Mouse (Mus musculus): ENCODE measurements around the gene Hivep3. TPM values are rescaled to one million over a fixed set of nuclear protein-coding genes. Genes with fewer than 3 reads are reported as not detected.

The Hivep3 gene
- total RNA-seq, 2 experiments from 2014 or later: 10.6 to 12.0 TPM

DNA sequence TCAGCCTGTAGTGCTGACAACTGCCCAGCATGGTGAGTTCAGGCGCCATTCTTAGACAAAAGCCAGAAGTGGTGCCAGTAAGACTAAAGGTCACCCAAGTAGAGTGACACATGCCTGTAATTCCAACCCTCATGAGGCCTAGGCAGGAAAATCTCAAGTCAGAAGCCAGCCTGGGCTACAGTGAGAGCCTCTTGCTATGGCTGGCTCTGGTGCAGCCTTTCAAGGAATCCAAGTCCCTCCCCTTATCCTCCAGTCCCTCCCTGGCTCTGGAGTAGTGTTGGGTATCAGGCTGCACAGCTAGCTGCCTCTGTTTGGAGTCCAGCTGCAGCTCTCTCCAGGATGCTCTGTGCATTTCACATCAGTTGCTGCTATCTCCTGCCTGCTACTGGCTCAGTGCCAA lies 408.2 kb downstream of the Hivep3 start:
- DNase-seq (ENCODE audit: low spot score in 2 of 2): no peak

DNA sequence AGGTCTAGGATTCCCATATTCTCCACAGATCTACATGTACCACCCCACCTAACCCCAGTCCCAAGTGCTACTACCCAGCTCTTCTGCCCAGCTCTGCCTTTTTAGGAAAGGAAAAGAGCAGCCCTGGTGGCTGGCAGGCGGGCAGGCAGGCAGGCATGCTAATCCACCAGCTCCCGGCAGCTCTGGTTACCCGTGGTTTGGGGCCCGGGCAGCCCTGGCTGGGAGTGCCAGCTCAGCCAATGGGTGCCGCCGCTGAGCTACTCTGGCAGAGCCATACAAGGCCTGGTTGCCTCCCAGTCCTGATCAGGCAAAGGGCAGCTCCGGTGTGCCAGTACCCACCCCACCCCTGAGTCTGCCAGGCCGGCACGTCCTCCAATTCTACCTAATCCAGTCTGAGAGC lies 409.3 kb downstream of the Hivep3 start:
- no peak for DNase-seq (ENCODE audit: low spot score in 2 of 2)

DNA sequence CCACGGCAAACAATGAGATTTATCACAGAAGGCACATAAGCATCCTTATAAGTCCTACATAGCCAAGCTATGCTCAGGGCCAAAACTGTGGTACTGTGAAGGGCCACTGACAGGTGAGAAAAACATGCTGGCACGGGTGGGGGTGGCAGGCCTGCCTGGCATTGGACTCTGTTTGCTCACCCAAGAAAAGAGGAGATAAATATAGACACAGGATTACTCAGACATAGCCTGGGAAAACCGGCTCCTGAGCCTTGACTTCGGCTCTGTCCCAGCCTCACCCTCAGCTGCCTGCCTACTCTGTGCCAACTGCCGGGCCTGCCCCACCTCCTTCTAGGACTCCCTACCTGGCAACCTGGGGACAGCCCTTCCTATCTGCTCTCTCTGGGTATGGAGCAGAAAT lies 410.8 kb downstream of the Hivep3 start:
- no peak for DNase-seq (ENCODE audit: low spot score in 2 of 2)

- DNase-seq (ENCODE audit: low spot score in 2 of 2): no peak
These were observed 412.3 kb downstream of the Hivep3 start for GRCm38 (mm10) chr4:120145931-120146330.

GRCm38 (mm10) chr4:120148291-120149141 lies 414.9 kb downstream of the Hivep3 start:
- peak; percentile 66 to 68 for DNase-seq (ENCODE audit: low spot score in 2 of 2)

DNA sequence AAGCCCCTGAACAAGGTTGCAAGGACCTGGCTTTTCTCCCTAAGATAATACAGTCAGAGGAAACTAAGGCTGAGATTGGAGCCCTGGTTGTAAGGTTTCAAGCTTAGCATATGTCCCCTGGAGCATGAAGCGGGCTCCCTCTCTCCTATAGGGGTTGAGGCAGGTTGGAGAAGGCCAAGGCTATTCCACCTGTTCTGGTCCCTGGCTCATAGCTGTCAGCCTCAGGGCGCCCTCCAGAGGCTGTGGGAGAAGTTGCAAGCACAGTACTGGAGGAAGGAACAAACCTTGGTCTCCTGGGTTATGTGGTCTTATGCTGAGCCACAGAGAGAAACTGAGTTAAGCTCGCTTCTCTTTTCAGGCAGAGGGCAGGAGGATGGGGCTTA lies 415.5 kb downstream of the Hivep3 start:
- DNase-seq (ENCODE audit: low spot score in 2 of 2): no peak

DNA sequence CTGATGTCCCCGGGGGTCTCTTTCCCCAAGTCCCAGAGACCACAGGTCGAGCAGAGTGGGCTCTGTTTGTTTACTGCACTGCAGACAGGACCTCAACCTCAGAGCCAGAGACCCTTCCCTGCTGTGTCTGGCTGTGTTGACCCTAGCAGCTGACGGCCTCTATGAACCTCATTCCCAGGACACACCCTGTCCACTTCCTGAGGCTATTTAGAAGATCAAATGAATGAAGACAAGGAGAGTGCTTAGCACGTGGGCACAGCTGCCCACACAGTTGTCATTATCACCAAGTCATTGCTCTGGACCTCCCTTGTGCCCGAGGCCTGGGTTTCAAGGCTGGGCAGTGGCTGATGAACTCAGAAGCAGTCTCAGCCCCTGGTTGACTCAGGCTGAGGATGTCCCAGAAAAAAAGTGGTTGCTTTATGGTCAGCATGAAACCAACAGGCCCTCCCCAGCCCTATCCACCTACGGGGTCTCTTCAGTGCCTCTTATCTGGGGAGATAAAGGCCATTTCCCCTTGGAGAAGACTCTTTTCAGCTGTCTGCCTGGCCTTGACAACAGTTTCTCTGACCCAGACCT lies 416.8 kb downstream of the Hivep3 start:
- no peak for DNase-seq (ENCODE audit: low spot score in 2 of 2)

DNA sequence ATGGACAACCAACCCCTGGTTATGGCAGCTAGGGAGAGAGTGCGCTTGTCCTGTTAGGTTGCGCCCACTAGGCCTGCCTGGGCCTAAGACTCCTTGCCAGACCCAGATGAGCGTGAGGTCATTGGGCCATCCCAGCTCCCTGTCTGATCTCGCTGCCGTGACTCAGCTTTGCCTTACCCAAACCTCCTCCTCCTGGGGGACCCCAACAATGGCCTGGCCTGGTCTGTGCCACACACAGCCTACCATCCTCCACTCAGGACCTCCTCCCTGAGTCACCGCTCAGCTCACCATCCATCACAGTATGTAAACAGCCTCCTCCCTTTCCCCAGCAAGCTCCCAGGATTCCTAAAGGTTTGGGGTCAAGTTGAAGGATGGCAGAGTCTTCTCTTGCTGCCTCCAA lies 418.3 kb downstream of the Hivep3 start:
- DNase-seq (ENCODE audit: low spot score in 2 of 2): no peak

DNA sequence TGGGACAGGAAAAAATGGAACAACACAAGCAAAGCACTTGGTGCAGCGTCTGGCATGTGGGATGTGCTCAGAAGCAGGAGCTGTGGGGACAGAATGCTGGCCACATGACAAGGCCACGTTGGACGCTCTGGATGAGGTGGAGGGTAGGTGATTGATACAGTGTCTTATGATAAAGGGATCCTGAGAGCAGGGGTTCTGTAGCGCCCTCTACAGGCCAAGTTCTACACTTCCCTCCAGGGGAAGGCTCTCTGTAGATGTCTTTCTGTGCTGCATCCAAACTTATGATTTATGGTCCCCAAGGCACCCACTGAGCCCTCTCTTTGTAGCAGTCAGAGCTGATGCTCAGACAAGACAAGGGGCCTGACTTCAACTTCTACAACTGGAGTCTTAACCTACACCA lies 419.1 kb downstream of the Hivep3 start:
- DNase-seq (ENCODE audit: low spot score in 2 of 2): no peak

- DNase-seq (ENCODE audit: low spot score in 2 of 2): no peak
These were observed 420.2 kb downstream of the Hivep3 start for GRCm38 (mm10) chr4:120153736-120154135.

GRCm38 (mm10) chr4:120158714-120159310 lies 425.2 kb downstream of the Hivep3 start:
- no peak for DNase-seq (ENCODE audit: low spot score in 2 of 2)

- peak; percentile 40 to 68 for DNase-seq (ENCODE audit: low spot score in 2 of 2)
These were observed 427.8 kb downstream of the Hivep3 start, which contains the start of gene Edn2 for GRCm38 (mm10) chr4:120161166-120161949. Edn2 (plus strand) TSS chr4:120161206.

GRCm38 (mm10) chr4:120162586-120162985 lies 429.0 kb downstream of the Hivep3 start:
- DNase-seq (ENCODE audit: low spot score in 2 of 2): no peak

GRCm38 (mm10) chr4:120163242-120163641 lies 429.7 kb downstream of the Hivep3 start:
- no peak for DNase-seq (ENCODE audit: low spot score in 2 of 2)

DNA sequence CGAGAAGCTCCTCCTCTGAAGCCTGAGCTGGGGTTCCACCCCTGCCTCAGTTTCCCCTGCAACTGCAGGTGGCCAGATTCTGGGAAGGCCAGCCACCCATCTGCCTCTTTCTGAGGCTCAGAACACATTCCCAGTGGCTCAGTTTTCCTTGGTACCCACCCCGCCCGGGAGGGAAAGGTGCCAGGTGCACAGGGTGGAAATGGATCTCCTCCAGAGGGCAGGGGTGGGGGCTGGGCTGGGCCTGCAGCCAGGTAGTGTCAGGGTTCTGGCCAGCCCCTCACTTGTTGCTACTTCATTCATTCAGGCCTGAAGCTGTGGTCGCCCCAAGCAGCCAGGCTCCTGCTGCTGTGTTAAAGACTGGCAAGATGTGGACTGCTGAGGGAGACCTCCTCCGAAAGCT lies 430.7 kb downstream of the Hivep3 start:
- DNase-seq (ENCODE audit: low spot score in 2 of 2): no peak

DNA sequence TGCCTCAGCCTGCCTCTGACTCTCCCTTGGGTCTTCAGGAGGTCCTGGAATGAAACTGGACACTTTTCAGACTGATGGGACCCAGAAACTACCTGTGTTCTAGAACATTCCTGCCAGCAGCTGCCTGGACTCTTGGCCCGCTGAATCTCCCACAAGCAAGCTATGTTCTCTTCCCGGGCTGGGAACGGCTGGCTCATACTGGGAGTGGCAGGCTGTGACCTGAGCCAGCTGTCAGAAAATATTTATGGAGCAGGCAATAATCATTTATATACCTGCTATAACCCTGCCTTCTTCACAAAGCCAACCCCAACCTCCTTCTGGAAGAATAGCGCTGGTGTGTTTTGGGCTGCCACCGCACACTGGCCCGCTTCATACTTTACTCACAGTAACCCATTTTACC lies 434.2 kb downstream of the Hivep3 start:
- no peak for DNase-seq (ENCODE audit: low spot score in 2 of 2)

DNA sequence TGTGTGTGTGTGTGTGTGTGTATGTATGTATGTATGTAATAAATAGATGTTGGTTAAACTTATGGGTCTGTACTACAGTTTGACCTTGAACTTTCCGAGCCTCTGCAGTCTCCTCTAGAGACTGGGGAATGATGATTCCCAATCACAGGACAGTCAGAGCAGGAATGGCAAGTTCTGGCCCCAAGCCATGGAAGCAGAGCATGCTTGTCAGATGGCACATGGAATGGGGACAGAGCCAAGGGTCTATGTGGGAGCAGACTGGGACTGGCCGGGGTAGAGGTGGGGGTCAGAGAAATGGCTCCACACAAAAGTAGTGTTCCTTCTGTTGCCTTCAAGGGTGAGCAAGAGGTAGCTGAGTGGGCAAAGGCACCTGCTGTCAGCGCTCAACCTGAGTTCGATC lies 434.8 kb downstream of the Hivep3 start:
- DNase-seq (ENCODE audit: low spot score in 2 of 2): no peak

DNA sequence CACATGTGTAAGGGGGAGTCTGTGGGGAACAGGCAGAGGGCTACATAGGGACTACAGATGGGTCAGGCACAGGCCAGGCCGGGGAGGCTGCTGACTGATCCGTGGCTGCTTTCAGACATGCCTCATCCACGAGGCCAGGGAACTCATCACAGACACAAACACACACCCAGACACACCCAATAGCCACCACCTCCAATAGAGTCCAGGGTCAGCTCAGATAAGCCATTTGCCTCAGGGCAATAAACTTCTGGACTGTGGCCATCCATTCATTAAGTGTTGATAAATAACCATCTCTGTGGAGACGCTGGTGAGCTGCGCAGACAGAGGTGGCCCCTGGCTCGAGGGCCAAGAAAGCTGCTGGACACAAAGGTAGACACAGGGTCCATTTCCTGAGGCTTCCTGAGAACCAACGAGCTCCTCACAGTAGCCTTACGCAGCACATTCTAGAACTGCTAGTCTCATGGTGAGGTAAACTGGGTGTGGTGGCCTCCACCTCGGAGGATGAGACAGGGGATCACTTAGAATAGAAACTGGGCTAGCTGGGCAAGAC lies 436.9 kb downstream of the Hivep3 start:
- DNase-seq (ENCODE audit: low spot score in 2 of 2): no peak

- DNase-seq (ENCODE audit: low spot score in 2 of 2): no peak
These were observed 438.6 kb downstream of the Hivep3 start for GRCm38 (mm10) chr4:120172050-120172684.

DNA sequence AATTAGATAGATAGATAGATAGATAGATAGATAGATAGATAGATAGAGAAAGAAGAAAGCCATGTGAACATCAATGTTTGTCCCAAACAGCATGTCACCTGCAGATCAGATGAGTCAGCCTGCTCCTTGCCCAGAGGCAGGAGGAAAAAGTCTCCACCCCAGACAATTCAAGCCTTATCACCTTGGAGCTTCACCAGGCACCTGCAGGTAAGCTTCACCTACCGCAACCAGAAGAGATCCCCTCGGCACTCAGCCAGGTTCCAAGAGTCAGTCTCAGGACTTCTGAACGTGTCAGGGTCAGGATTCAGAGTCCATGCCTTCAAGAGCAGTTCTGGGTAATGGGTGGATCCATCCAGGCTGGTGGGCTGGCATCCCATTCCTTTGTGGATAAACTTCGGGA lies 445.5 kb downstream of the Hivep3 start:
- DNase-seq (ENCODE audit: low spot score in 2 of 2): no peak

- no peak for DNase-seq (ENCODE audit: low spot score in 2 of 2)
These were observed 447.0 kb downstream of the Hivep3 start for GRCm38 (mm10) chr4:120180535-120180934.
